Mouse (Mus musculus) hindbrain, embryonic 11.5 days (tissue): ENCODE data around the gene Ice2. TPM values are rescaled to one million over a fixed set of nuclear protein-coding genes. Genes with fewer than 3 reads are reported as not detected.

ENCODE experiments used
- ATAC-seq: fragments of 200-750 bp; cut with Nextera tagmentation; 2 replicates; pipeline ENCODE4 v1.8.0; 2017; ENCODE audit warnings: mild to moderate bottlenecking, moderate TSS enrichment, moderate library complexity; ENCODE audit not compliant: low FRiP score
- DNase-seq: peaks from one replicate; pipeline ENCODE4 v3.0.0-alpha.2; 2015; ENCODE audit warnings: low spot score
- H3K27ac ChIP-seq: fragments of 300-500 bp; sonication (generic); 2 replicates; pipeline ENCODE4 v1.5.1; 2014; ENCODE audit warnings: mild to moderate bottlenecking, low read depth, low read length
- H3K27me3 ChIP-seq: fragments of 300-500 bp; sonication (generic); 2 replicates; pipeline ENCODE4 v1.6.1; 2014; ENCODE audit warnings: mild to moderate bottlenecking, low read length, moderate library complexity, mixed read lengths; ENCODE audit not compliant: control insufficient read depth, insufficient read depth
- H3K36me3 ChIP-seq: fragments of 300-500 bp; sonication (generic); 2 replicates; pipeline ENCODE4 v1.6.1; 2014; ENCODE audit warnings: mild to moderate bottlenecking, low read length, moderate library complexity, mixed read lengths; ENCODE audit not compliant: control insufficient read depth, insufficient read depth
- H3K4me1 ChIP-seq: fragments of 300-500 bp; sonication (generic); replicated peaks from 2 replicates; pipeline ENCODE4 v1.6.1; 2014; ENCODE audit warnings: low read length, mixed read lengths; ENCODE audit not compliant: control insufficient read depth, insufficient read depth
- H3K4me2 ChIP-seq: fragments of 300-500 bp; sonication (generic); replicated peaks from 2 replicates; pipeline ENCODE4 v1.6.1; 2014; ENCODE audit warnings: mild to moderate bottlenecking, low read depth, low read length
- H3K4me3 ChIP-seq: fragments of 300-500 bp; sonication (generic); 2 replicates; pipeline ENCODE4 v1.5.1; 2014; ENCODE audit warnings: low read depth, low read length
- H3K9ac ChIP-seq: fragments of 300-500 bp; sonication (generic); 2 replicates; pipeline ENCODE4 v1.6.1; 2014; ENCODE audit warnings: low read depth, low read length
- H3K9me3 ChIP-seq: fragments of 300-500 bp; sonication (generic); 2 replicates; pipeline ENCODE4 v1.6.1; 2016; ENCODE audit warnings: low read length; ENCODE audit not compliant: control insufficient read depth
- WGBS: fragments of 180-500 bp; shearing (Covaris S2); extraction: QIAGEN DNeasy Blood & Tissue Kit; methylation state at CpG from one replicate; pipeline ENCODE4 v1.1.7; 2014; 5-methylcytosine and 5-hydroxymethylcytosine counted together
- polyA plus RNA-seq: library from polyadenylated mRNA; unstranded; fragments of >200 nt; fragmentation: Nextera tagmentation; extraction: Ambion mirVana; gene quantifications from 2 replicates; pipeline ENCODE4 v1.2.1, GENCODE M21; 2014

Ice2 gene
- polyA plus RNA-seq, 1 experiment from 2014 or later = 24.1 TPM

- no peak overlapping the region for H3K4me3 ChIP-seq
- H3K27me3 ChIP-seq = no peaks in the 10 kb centered on the region
- 87% methylated on average over 6 of the region's 6 CpGs for WGBS
- no peak overlapping the region for H3K4me2 ChIP-seq
- no peaks in the 10 kb centered on the region; the same call in 1 of the 2 replicates for H3K4me1 ChIP-seq
- ATAC-seq (no peak), DNase-seq (no peak)
- no peaks in the 10 kb centered on the region for H3K36me3 ChIP-seq
- H3K27ac ChIP-seq = no peak overlapping the region
- no peaks in the 10 kb centered on the region for H3K9me3 ChIP-seq
- no peak overlapping the region for H3K9ac ChIP-seq
Observed at GRCm38 (mm10) chr9:69472724-69473123, 75.0 kb downstream of the Ice2 start.

- H3K27ac ChIP-seq = no peak overlapping the region
- 84% methylated on average over 6 of the region's 6 CpGs for WGBS
- H3K4me1 ChIP-seq = no peaks in the 10 kb centered on the region
Observed at GRCm38 (mm10) chr9:69475873-69476272, 78.2 kb downstream of the Ice2 start.

DNA sequence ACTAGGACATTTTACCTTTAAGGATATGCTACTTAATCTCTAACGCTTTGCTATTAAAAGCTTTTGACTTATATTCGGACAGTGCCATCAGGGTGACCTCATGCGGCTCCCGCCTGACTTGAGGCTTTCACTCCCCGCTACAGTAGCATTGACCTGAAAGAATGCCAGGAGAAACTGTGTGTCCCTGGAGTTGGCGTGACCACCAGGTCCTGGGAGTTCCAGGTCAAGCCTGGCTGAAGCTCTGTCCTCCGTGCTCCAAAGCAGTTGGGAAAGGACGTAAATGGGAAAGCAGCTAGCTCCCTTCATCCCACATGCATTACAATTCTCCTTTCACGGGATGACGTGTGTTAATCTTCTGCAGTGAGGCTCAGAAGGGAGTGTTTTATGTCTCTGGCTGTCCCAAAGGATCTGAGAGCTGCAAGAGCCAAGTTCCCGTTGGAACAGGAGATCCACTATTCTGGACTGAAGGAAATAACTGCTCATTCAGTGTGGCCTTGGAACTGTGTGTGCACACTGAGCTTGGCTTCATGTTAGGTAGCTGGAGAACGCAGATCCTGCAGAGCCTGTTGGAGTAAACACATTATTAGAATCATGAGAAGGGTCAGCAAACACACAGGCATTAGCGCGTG is 79.6 kb downstream of the Ice2 start:
- no peak overlapping the region for H3K4me2 ChIP-seq
- ATAC-seq (no peak), DNase-seq (no peak)
- no peaks in the 10 kb centered on the region for H3K9me3 ChIP-seq
- no peak overlapping the region for H3K4me3 ChIP-seq
- no peaks in the 10 kb centered on the region for H3K36me3 ChIP-seq
- no peak overlapping the region for H3K9ac ChIP-seq
- WGBS = 76% methylated on average over 14 of the region's 14 CpGs
- H3K27ac ChIP-seq = no peak overlapping the region
- no peaks in the 10 kb centered on the region for H3K4me1 ChIP-seq
- H3K27me3 ChIP-seq = no peaks in the 10 kb centered on the region

More at GRCm38 (mm10) chr9:69475873-69476272, 78.2 kb downstream of the Ice2 start:
- ATAC-seq (no peak), DNase-seq (no peak)
- Histone ChIP-seq H3K4me2 (no peak overlapping the region), H3K9me3 (no peaks in the 10 kb centered on the region), H3K4me3 (no peak overlapping the region), H3K27me3 (no peaks in the 10 kb centered on the region), H3K9ac (no peak overlapping the region), H3K36me3 (no peaks in the 10 kb centered on the region)

DNA sequence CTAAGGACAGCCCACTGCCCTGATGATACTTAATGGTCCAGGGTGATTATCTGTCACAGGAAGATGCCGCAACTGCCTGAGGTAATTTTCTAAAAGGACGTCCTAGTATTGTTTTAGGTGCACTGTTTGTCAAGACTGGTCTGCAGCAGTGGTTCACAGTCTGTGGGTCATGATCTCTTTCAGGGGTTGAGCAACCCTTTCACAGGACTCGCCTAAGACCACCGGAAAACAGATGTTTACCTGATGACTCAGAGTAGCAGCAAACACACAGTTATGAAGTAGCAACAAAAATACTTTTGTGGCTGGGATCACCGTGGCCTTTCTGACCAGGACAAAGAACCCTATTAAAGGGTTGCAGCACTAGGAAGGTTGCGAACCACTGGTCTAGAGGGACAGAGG is 80.1 kb downstream of the Ice2 start:
- ATAC-seq (no peak), DNase-seq (no peak)
- H3K9ac ChIP-seq = no peak overlapping the region
- no peaks in the 10 kb centered on the region for H3K9me3 ChIP-seq
- WGBS = 74% methylated on average over 6 of the region's 6 CpGs
- H3K4me3 ChIP-seq = no peak overlapping the region
- no peaks in the 10 kb centered on the region for H3K4me1 ChIP-seq
- no peaks in the 10 kb centered on the region for H3K27me3 ChIP-seq
- H3K27ac ChIP-seq = no peak overlapping the region
- no peaks in the 10 kb centered on the region for H3K36me3 ChIP-seq
- no peak overlapping the region for H3K4me2 ChIP-seq

- WGBS = 4% methylated on average over 1 of the region's 1 CpGs
- DNase-seq (peak; percentile 90), ATAC-seq (no peak)
- H3K4me1 ChIP-seq = no peaks in the 10 kb centered on the region
- no peak overlapping the region for H3K9ac ChIP-seq
- H3K27ac ChIP-seq = no peak overlapping the region
- H3K4me2 ChIP-seq = no peak overlapping the region
- no peak overlapping the region for H3K4me3 ChIP-seq
- no peaks in the 10 kb centered on the region for H3K27me3 ChIP-seq
- H3K36me3 ChIP-seq = no peaks in the 10 kb centered on the region
- no peaks in the 10 kb centered on the region for H3K9me3 ChIP-seq
Observed at GRCm38 (mm10) chr9:69480344-69480743, 82.6 kb downstream of the Ice2 start.

Other genes with a start within 250 kb of the Ice2 start
- gene Anxa2, start 55.7 kb downstream of the Ice2 start, polyA plus RNA-seq = 243 and 282 TPM in 2 replicates